Mouse (Mus musculus) limb, embryonic 11.5 days (tissue): ENCODE data around the gene Lrp11. TPM values are rescaled to one million over a fixed set of nuclear protein-coding genes. Genes with fewer than 3 reads are reported as not detected.

Experiments used
- ATAC-seq: fragments of 200-750 bp; cut with Nextera tagmentation; 2 replicates; pipeline ENCODE4 v1.8.0; 2017; ENCODE audit warnings: low read depth; ENCODE audit not compliant: insufficient number of reproducible peaks, low FRiP score, low TSS enrichment
- DNase-seq: peaks from one replicate; pipeline ENCODE4 v3.0.0-alpha.2; 2015; ENCODE audit warnings: low spot score
- H3K27ac ChIP-seq: fragments of 300-500 bp; sonication (generic); replicated peaks from 2 replicates; pipeline ENCODE4 v1.5.1; 2014; ENCODE audit warnings: low read depth, mild to moderate bottlenecking, low read length
- H3K27me3 ChIP-seq: fragments of 300-500 bp; sonication (generic); 2 replicates; pipeline ENCODE4 v1.6.1; 2014; ENCODE audit warnings: mild to moderate bottlenecking, low read length, mixed read lengths; ENCODE audit not compliant: control insufficient read depth, insufficient read depth
- H3K36me3 ChIP-seq: fragments of 300-500 bp; sonication (generic); 2 replicates; pipeline ENCODE4 v1.6.1; 2014; ENCODE audit warnings: mild to moderate bottlenecking, low read length, moderate library complexity, mixed read lengths; ENCODE audit not compliant: control insufficient read depth, insufficient read depth
- H3K4me1 ChIP-seq: fragments of 300-500 bp; sonication (generic); 2 replicates; pipeline ENCODE4 v1.6.1; 2014; ENCODE audit warnings: low read length, mixed read lengths; ENCODE audit not compliant: control insufficient read depth, insufficient read depth
- H3K4me2 ChIP-seq: fragments of 300-500 bp; sonication (generic); 2 replicates; pipeline ENCODE4 v1.6.1; 2014; ENCODE audit warnings: low read depth, mild to moderate bottlenecking, moderate library complexity; ENCODE audit not compliant: severe bottlenecking
- H3K4me3 ChIP-seq: fragments of 300-500 bp; sonication (generic); 2 replicates; pipeline ENCODE4 v1.5.1; 2014; ENCODE audit warnings: low read depth, low read length
- H3K9ac ChIP-seq: fragments of 300-500 bp; sonication (generic); 2 replicates; pipeline ENCODE4 v1.6.1; 2014; ENCODE audit warnings: mild to moderate bottlenecking, low read length
- H3K9me3 ChIP-seq: fragments of 300-500 bp; sonication (generic); 2 replicates; pipeline ENCODE4 v1.6.1; 2016; ENCODE audit warnings: low read length; ENCODE audit not compliant: control insufficient read depth
- WGBS: fragments of 180-500 bp; shearing (Covaris S2); extraction: QIAGEN DNeasy Blood & Tissue Kit; methylation state at CpG from one replicate; pipeline ENCODE4 v1.1.7; 2014; 5-methylcytosine and 5-hydroxymethylcytosine counted together
- polyA plus RNA-seq: library from polyadenylated mRNA; unstranded; fragments of >200 nt; fragmentation: Nextera tagmentation; extraction: Ambion mirVana; gene quantifications from 2 replicates; pipeline ENCODE4 v1.2.1, GENCODE M21; 2014

The Lrp11 gene
- polyA plus RNA-seq, 1 experiment from 2014 or later = 1.1 TPM

- Histone ChIP-seq H3K4me2 (no peak overlapping the region), H3K36me3 (no peaks in the 10 kb centered on the region; the same call in 1 of the 2 replicates), H3K27ac (no peak overlapping the region), H3K27me3 (no peaks in the 10 kb centered on the region), H3K9me3 (no peaks in the 10 kb centered on the region), H3K4me3 (no peak overlapping the region), H3K9ac (no peak overlapping the region), H3K4me1 (peaks cover 6% of the 10 kb centered on the region; the same call in 1 of the 2 replicates)
- ATAC-seq (no peak), DNase-seq (no peak)
- WGBS = 88% methylated on average over 1 of the region's 1 CpGs
These were observed 75.3 kb downstream of the Lrp11 start for GRCm38 (mm10) chr10:7664889-7665288.

GRCm38 (mm10) chr10:7667342-7667802 lies 77.8 kb downstream of the Lrp11 start, which contains the start of gene Nup43:
Gene Nup43, plus strand, starts transcription at chr10:7667503.
- Histone ChIP-seq H3K9me3 (no peaks in the 10 kb centered on the region), H3K27me3 (no peaks in the 10 kb centered on the region), H3K4me2 (peak within 1 kb of the TSS; percentile 52), H3K27ac (peak within 1 kb of the TSS; percentile 56; the same call in 1 of the 2 replicates), H3K4me1 (peaks cover 6% of the 10 kb centered on the region; the same call in 1 of the 2 replicates), H3K36me3 (peaks cover 2% of the 10 kb centered on the region; the same call in 1 of the 2 replicates), H3K4me3 (peak within 1 kb of the TSS; percentile 85), H3K9ac (peak within 1 kb of the TSS; percentile 71)
- ATAC-seq (peak; percentile 84), DNase-seq (peak; percentile 93)
- WGBS = 0% methylated on average over 24 of the region's 24 CpGs

GRCm38 (mm10) chr10:7673673-7674072 lies 84.1 kb downstream of the Lrp11 start:
- Histone ChIP-seq H3K9me3 (no peaks in the 10 kb centered on the region), H3K4me3 (no peak overlapping the region), H3K4me2 (no peak overlapping the region), H3K27me3 (no peaks in the 10 kb centered on the region), H3K27ac (no peak overlapping the region), H3K36me3 (peaks cover 13% of the 10 kb centered on the region; the same call in 1 of the 2 replicates), H3K4me1 (no peaks in the 10 kb centered on the region), H3K9ac (no peak overlapping the region)
- WGBS = 59% methylated on average over 1 of the region's 1 CpGs
- DNase-seq (peak; percentile 24), ATAC-seq (no peak)

Other genes with a start within 250 kb of the Lrp11 start
- 0.55 and 0.75 TPM in 2 replicates for gene Ulbp1, start 116.2 kb upstream of the Lrp11 start, polyA plus RNA-seq
- 80.2 and 81.0 TPM in 2 replicates for gene Nup43, start 77.7 kb downstream of the Lrp11 start, polyA plus RNA-seq
- 117 and 120 TPM in 2 replicates for gene Pcmt1, start 91.3 kb downstream of the Lrp11 start, polyA plus RNA-seq
- gene Lats1, start 91.4 kb downstream of the Lrp11 start, polyA plus RNA-seq = 8.5 and 9.3 TPM in 2 replicates
- 81.4 and 88.6 TPM in 2 replicates for gene Katna1, start 136.2 kb downstream of the Lrp11 start, polyA plus RNA-seq
- gene Ginm1, start 203.0 kb downstream of the Lrp11 start, polyA plus RNA-seq = 51.4 and 53.9 TPM in 2 replicates
- gene Ppil4, start 203.1 kb downstream of the Lrp11 start, polyA plus RNA-seq = 46.9 and 51.7 TPM in 2 replicates
- 0.07 TPM in 2 replicates for gene Zc3h12d, start 242.7 kb downstream of the Lrp11 start, polyA plus RNA-seq